Mouse (Mus musculus) neutrophil, adult 83 days (primary cell): ENCODE measurements around the gene Pla2g2f. TPM values are rescaled to one million over a fixed set of nuclear protein-coding genes. Genes with fewer than 3 reads are reported as not detected.

Experiments
- total RNA-seq, 2 experiments: library from RNA; stranded (reverse); gene quantifications; one replicate each; pipeline ENCODE4 v1.2.4; 2023

The Pla2g2f gene
- total RNA-seq = not detected

DNA sequence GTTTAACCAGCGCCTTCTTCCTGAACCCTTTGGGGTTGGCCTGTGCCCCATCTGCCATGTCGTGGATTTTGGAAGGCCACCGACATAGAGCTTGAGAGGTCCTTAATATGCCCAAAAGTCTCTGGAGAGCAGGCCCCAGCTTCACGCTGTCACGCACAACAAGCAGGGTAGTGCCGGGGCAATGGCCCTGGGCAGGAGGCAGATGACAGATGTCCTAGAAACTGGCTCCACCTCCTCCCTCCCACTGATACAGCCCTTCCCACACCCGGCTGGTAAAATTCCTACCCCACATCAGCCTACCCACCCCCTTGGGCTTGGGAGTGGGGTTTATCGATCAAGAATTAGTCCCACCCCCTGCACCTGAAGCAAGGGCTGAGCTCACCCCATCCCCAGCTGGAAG, at the start of gene Pla2g2f:
Gene Pla2g2f, minus strand, starts transcription at position 211 of the 400 bp plus-strand sequence.

DNA sequence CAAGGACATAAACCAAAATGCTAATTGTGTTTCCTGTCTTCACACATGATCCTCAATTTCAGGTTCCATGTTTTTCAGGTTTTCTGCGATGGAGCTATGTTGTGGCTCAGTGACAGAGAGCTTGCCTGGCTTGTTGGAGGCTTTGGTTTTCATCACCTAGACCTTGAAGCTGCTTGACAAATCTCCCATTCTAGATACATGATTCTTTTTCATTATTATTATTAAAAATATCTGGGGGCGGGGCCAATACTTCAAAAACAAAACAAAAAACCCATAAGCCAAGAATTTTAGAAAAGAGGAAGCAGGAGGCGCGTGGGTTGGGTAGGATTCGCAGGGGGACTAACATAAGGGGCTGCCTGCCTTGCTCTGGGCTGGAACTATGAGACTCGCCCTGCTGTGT, 18.0 kb upstream of the Pla2g2f start, which contains the start of gene Pla2g2d:
Gene Pla2g2d, plus strand, starts transcription at position 301 of the 400 bp plus-strand sequence.

DNA sequence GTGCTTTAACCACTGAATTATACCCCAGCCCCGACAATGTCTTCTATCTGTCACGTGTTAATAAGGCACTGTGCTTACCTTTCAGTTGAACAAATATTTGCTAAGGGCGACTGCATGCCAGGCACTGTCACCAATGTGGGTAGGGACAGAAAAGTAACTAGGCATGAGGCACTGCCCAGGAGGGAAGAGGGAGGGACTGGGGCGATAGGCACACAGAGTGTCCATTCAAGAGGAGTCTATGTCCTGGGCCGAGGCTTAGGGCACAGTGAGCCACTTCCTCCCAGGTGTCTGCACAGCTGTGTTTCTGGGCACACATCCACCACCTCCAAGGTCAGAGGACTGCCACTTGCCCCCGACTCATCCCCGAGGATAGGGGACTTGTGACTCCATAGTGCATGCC, 20.4 kb downstream of the Pla2g2f start, which contains the start of gene Ubxn10:
Gene Ubxn10, minus strand, starts transcription at position 137 of the 400 bp plus-strand sequence.

DNA sequence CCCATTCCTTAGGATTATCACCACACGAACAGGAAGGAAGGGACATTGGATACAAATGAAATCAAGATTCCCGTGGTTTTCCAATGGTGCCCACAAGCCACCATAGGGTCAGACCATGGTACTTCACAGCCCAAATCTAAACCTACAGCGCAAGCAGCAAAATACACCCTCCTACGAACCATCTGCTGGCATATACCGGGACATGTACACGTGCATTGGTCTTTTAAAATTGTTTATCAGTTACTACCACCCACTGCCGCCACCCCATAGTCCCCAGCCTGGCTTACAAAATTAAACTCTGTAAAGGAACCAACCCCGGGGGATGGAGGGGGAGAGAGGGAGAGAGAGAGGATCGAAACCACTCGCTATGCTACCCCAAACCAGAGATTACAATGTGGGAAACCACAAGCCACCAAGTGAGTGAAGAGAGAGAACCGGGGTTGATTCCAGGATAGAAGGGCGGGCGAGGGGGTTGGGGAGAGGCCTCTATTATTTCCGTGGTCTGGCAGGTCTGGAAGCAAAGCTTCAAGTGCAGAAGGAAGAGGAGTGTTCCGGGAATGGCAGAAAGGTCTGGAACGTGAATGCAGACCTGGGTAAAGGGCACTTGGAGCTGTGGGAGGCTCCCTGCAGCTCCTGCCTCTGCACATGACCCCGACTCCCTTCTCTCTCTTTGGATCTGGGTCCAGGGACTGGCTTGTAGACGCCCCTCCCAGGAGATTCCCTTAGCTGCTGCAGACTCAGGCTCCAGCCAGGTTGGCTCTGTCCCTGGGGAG, 32.9 kb downstream of the Pla2g2f start, which contains the start of gene Pla2g2c:
Gene Pla2g2c, plus strand, starts transcription at position 439 of the 773 bp plus-strand sequence.

Other genes starting within 250 kb of the Pla2g2f start
- not detected for gene Vwa5b1, start 121.7 kb downstream of the Pla2g2f start, total RNA-seq
- gene Pla2g2c, start 32.8 kb downstream of the Pla2g2f start, total RNA-seq = not detected
- gene Ubxn10, start 20.5 kb downstream of the Pla2g2f start, total RNA-seq = not detected
- gene Pla2g2d, start 18.1 kb upstream of the Pla2g2f start, total RNA-seq = not detected
- gene Pla2g5, start 105.9 kb upstream of the Pla2g2f start, total RNA-seq = 1 to 10 TPM; 1.4 to 1.7 TPM
- not detected for gene Gm13030, start 116.3 kb upstream of the Pla2g2f start, total RNA-seq
- not detected for gene Pla2g2e, start 120.3 kb upstream of the Pla2g2f start, total RNA-seq
- 10 to 100 TPM; 18.1 to 18.9 TPM for gene Otud3, start 156.3 kb upstream of the Pla2g2f start, total RNA-seq
- gene Rnf186, start 209.5 kb upstream of the Pla2g2f start, total RNA-seq = not detected
- gene Tmco4, start 215.3 kb upstream of the Pla2g2f start, total RNA-seq = 10 to 100 TPM in 1 of 2 experiments, 1 to 10 TPM in 1; 9.2 to 11.4 TPM